Mouse (Mus musculus) lung, embryonic 14.5 days (tissue): ENCODE results near the gene Tspoap1. TPM values are rescaled to one million over a fixed set of nuclear protein-coding genes. Genes with fewer than 3 reads are reported as not detected.
A peak's percentile ranks its signal among the peaks of the same experiment; 100 is the strongest.

Experiments
- ATAC-seq: fragments of 200-750 bp; cut with Nextera tagmentation; 2 replicates; pipeline ENCODE4 v1.8.0; 2017; ENCODE audit warnings: mild to moderate bottlenecking, moderate TSS enrichment, moderate library complexity; ENCODE audit not compliant: insufficient read depth
- DNase-seq: peaks from one replicate; pipeline ENCODE4 v3.0.0-alpha.2; 2015
- H3K27ac ChIP-seq: fragments of 300-500 bp; sonication (generic); 2 replicates; pipeline ENCODE4 v1.5.1; 2014; ENCODE audit warnings: low read depth, mild to moderate bottlenecking, moderate library complexity
- H3K27me3 ChIP-seq: fragments of 300-500 bp; sonication (generic); 2 replicates; pipeline ENCODE4 v1.6.1; 2014; ENCODE audit warnings: low read length, control low read depth; ENCODE audit not compliant: insufficient read depth
- H3K36me3 ChIP-seq: fragments of 300-500 bp; sonication (generic); 2 replicates; pipeline ENCODE4 v1.6.1; 2014; ENCODE audit warnings: control low read depth; ENCODE audit not compliant: insufficient read depth
- H3K4me1 ChIP-seq: fragments of 300-500 bp; sonication (generic); 2 replicates; pipeline ENCODE4 v1.6.1; 2014; ENCODE audit warnings: antibody characterized with exemption, control low read depth; ENCODE audit not compliant: insufficient read depth
- H3K4me2 ChIP-seq: fragments of 300-500 bp; sonication (generic); 2 replicates; pipeline ENCODE4 v1.6.1; 2014; ENCODE audit warnings: mild to moderate bottlenecking
- H3K4me3 ChIP-seq: fragments of 300-500 bp; sonication (generic); 2 replicates; pipeline ENCODE4 v1.5.1; 2014; ENCODE audit warnings: low read depth, low read length
- H3K9ac ChIP-seq: fragments of 300-500 bp; sonication (generic); 2 replicates; pipeline ENCODE4 v1.6.1; 2014
- H3K9me3 ChIP-seq: fragments of 300-500 bp; sonication (generic); 2 replicates; pipeline ENCODE4 v1.6.1; 2016; ENCODE audit warnings: low read depth, low read length, control low read depth
- CTCF ChIP-seq: IDR thresholded peaks from 2 replicates; pipeline ENCODE4 v1.5.1; 2016; ENCODE audit warnings: antibody characterized with exemption, low read depth
- WGBS: fragments of 180-500 bp; shearing (Covaris S2); extraction: QIAGEN DNeasy Blood & Tissue Kit; methylation state at CpG from one replicate; pipeline ENCODE4 v1.1.7; 2014; 5-methylcytosine and 5-hydroxymethylcytosine counted together
- polyA plus RNA-seq: library from polyadenylated mRNA; unstranded; fragments of >200 nt; fragmentation: Nextera tagmentation; extraction: Ambion mirVana; gene quantifications from 2 replicates; pipeline ENCODE4 v1.2.1, GENCODE M21; 2014

The Tspoap1 gene
- polyA plus RNA-seq, 1 experiment from 2014 or later = 2.5 TPM

- Histone ChIP-seq H3K9me3 (no peaks in the 10 kb centered on the region), H3K9ac (no peak overlapping the region), H3K36me3 (peaks cover 37% of the 10 kb centered on the region), H3K27me3 (no peaks in the 10 kb centered on the region), H3K27ac (no peak overlapping the region), H3K4me1 (no peaks in the 10 kb centered on the region), H3K4me3 (no peak overlapping the region), H3K4me2 (no peak overlapping the region)
- DNase-seq = no peak
- ATAC-seq = no peak
- TF ChIP-seq CTCF = no peak
- WGBS = 63% methylated on average over 9 of the region's 9 CpGs
Observed at GRCm38 (mm10) chr11:87745632-87746555, 14.4 kb upstream of the Tspoap1 start.

DNA sequence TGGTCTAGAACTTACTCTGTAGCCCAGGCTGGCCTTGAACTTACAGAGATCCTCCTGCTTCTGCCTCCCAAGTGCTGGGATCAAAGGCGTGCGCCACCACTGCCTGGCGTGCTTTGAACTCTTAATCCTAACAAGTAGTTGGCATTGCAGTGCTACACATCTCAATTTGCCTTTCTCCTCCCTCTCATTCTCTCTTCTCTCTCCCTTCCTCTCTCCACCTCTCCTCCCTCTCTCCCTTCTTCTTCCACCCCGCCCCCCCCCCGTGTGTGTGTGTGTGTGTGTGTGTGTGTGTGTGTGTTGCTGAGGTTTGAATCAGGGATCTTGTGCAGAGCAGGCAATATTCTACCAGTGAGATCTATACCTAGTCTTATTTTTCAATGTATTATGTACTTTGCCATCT lies 13.0 kb upstream of the Tspoap1 start:
- TF ChIP-seq CTCF = no peak
- WGBS = 84% methylated on average over 4 of the region's 5 CpGs
- Histone ChIP-seq H3K9me3 (no peaks in the 10 kb centered on the region), H3K4me2 (no peak overlapping the region), H3K27me3 (no peaks in the 10 kb centered on the region), H3K9ac (no peak overlapping the region), H3K27ac (no peak overlapping the region), H3K4me1 (no peaks in the 10 kb centered on the region), H3K4me3 (no peak overlapping the region), H3K36me3 (peaks cover 25% of the 10 kb centered on the region)
- no peak for DNase-seq
- no peak for ATAC-seq

GRCm38 (mm10) chr11:87747716-87748115 lies 12.6 kb upstream of the Tspoap1 start:
- Histone ChIP-seq H3K9ac (no peak overlapping the region), H3K27ac (no peak overlapping the region), H3K27me3 (no peaks in the 10 kb centered on the region), H3K4me3 (no peak overlapping the region), H3K9me3 (no peaks in the 10 kb centered on the region), H3K4me2 (no peak overlapping the region), H3K36me3 (peaks cover 21% of the 10 kb centered on the region), H3K4me1 (no peaks in the 10 kb centered on the region)
- 94% methylated on average over 7 of the region's 7 CpGs for WGBS
- DNase-seq (no peak), ATAC-seq (no peak)
- no peak for TF ChIP-seq CTCF

- Histone ChIP-seq H3K36me3 (peaks cover 20% of the 10 kb centered on the region), H3K9me3 (no peaks in the 10 kb centered on the region), H3K4me1 (no peaks in the 10 kb centered on the region), H3K27me3 (no peaks in the 10 kb centered on the region), H3K9ac (peak overlapping the region; percentile 9; the same call in 1 of the 2 replicates), H3K4me2 (peak overlapping the region; percentile 38), H3K4me3 (no peak overlapping the region), H3K27ac (peak overlapping the region; percentile 65)
- DNase-seq (peak; percentile 47), ATAC-seq (0 out of 2 replicates have a peak, but pooled peaks have one; percentile 46)
- no peak for TF ChIP-seq CTCF
- WGBS = 34% methylated on average over 19 of the region's 19 CpGs
Observed at GRCm38 (mm10) chr11:87748132-87749119, 11.9 kb upstream of the Tspoap1 start.

DNA sequence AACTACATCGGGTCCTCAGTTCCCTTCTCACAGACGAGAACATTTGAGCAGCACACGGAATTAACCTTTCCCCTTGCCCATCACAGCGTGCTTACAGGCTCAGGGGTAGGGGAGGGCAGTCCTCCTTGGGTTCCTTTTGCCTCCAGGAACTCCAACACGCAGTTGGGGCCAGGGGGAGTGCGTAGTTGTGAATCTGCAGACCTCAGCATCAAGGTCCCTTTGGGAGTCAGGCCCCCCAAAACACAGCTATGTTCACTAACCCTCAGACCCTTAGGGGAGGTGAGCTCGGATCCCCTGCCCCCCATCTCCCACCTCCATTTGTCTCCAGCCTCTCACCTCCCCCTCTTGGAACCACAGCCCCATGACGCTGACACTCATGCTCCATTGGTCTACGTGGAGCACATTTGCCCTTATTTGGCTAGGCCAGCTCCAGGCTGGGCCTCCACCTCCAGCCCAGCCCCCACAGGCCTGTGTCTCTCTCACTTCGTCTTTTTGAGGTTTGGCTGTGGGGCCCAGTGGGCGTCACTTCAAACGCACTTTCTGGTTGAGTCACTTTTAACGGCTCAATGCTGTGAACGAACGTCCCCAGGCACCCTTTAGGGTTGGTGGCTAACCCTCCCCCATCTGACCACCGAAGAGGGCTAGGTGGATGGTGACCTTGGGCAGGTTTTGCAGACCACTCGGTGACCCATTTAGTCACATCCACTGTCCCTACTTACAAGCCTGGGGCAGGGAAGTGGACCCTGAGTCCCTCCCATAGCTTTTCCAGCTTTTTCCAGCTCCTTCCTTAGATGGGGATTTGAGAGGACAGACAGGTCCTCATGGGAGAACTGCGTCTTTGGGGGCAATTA lies 10.9 kb upstream of the Tspoap1 start:
- peak overlapping the region; percentile 65 for H3K27ac ChIP-seq
- 31% methylated on average over 18 of the region's 18 CpGs for whole genome bisulfite sequencing
- ATAC-seq (peak; percentile 83), DNase-seq (peak; percentile 66)
- H3K9ac ChIP-seq = peak overlapping the region; percentile 9; the same call in 1 of the 2 replicates
- H3K27me3 ChIP-seq = no peaks in the 10 kb centered on the region
- no peaks in the 10 kb centered on the region for H3K9me3 ChIP-seq
- H3K4me3 ChIP-seq = no peak overlapping the region
- H3K36me3 ChIP-seq = peaks cover 11% of the 10 kb centered on the region
- TF ChIP-seq CTCF = no peak
- peak overlapping the region; percentile 38 for H3K4me2 ChIP-seq
- H3K4me1 ChIP-seq = no peaks in the 10 kb centered on the region

DNA sequence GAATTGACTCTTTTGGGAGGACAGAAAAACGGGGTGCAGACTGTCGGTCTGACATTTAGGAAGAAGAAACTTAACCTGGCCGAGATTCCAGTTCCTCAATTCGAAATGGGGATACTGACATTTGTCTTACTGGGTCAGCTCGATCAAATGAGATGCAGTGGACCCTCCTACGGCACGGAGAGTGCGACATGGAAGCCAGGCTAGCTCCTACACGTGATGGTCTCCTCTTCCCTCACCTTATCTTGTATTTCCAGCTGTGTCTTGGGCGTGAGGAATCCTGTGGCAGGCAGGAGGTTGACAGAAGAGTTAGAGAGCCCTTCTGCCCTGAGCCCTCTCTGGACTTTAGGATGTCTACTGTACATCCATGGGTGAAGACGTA lies 10.3 kb upstream of the Tspoap1 start:
- Histone ChIP-seq H3K9me3 (no peaks in the 10 kb centered on the region), H3K27me3 (no peaks in the 10 kb centered on the region), H3K4me2 (peak overlapping the region; percentile 4; the same call in 1 of the 2 replicates), H3K4me3 (no peak overlapping the region), H3K27ac (peak overlapping the region; percentile 65; the same call in 1 of the 2 replicates), H3K36me3 (peaks cover 4% of the 10 kb centered on the region), H3K4me1 (no peaks in the 10 kb centered on the region), H3K9ac (no peak overlapping the region)
- DNase-seq (no peak), ATAC-seq (no peak)
- TF ChIP-seq CTCF = no peak
- WGBS = 71% methylated on average over 11 of the region's 11 CpGs
